Mouse (Mus musculus): Measurements from ENCODE around the gene 1700001C19Rik. TPM values are rescaled to one million over a fixed set of nuclear protein-coding genes. Genes with fewer than 3 reads are reported as not detected.

The 1700001C19Rik gene
- total and polyA plus RNA-seq, 2 experiments: 11.7 to 16.2 TPM

- peak; percentile 62 for DNase-seq (ENCODE audit: extremely low read depth, low read depth, low spot score)
- no peaks in the 10 kb centered on the region for H3K36me3 ChIP-seq (ENCODE audit: control insufficient read depth, insufficient read depth, low read length)
- H3K27ac ChIP-seq (replicated peaks; ENCODE audit: insufficient read depth, low read depth, low read length): peak overlapping the region; percentile 82
- no peaks in the 10 kb centered on the region for H3K27me3 ChIP-seq (ENCODE audit: control insufficient read depth, insufficient read depth, low read length)
- H3K4me3 ChIP-seq (ENCODE audit: insufficient read depth, low read depth, low read length): no peak overlapping the region
- 0 out of 2 replicates have a peak overlapping the region, but pooled peaks have one; percentile 1 for H3K9ac ChIP-seq (ENCODE audit: low read depth, low read length)
- H3K79me2 ChIP-seq (ENCODE audit: control insufficient read depth, insufficient read depth, low read length): peaks cover 57% of the 10 kb centered on the region
- TF ChIP-seq CTCF (IDR thresholded peaks at IDR 0.05; ENCODE audit: low read depth, low read length) (no peak), POLR2A (IDR thresholded peaks at IDR 0.05; ENCODE audit: extremely low read depth, insufficient read depth, low read length) (no peak)
- 59% methylated on average over 19 of the region's 19 CpGs for WGBS
- peaks cover 44% of the 10 kb centered on the region for H3K4me1 ChIP-seq (ENCODE audit: control insufficient read depth, insufficient read depth, low read length)
These were observed 4.3 kb upstream of the 1700001C19Rik start for GRCm38 (mm10) chr17:47441296-47442051.

- TF ChIP-seq POLR2A (IDR thresholded peaks at IDR 0.05; ENCODE audit: extremely low read depth, insufficient read depth, low read length) (no peak), CTCF (IDR thresholded peaks at IDR 0.05; ENCODE audit: low read depth, low read length) (no peak)
- Histone ChIP-seq H3K36me3 (ENCODE audit: control insufficient read depth, insufficient read depth, low read length) (no peaks in the 10 kb centered on the region), H3K9ac (ENCODE audit: low read depth, low read length) (peak overlapping the region; percentile 11), H3K79me2 (ENCODE audit: control insufficient read depth, insufficient read depth, low read length) (peaks cover 49% of the 10 kb centered on the region), H3K4me3 (ENCODE audit: insufficient read depth, low read depth, low read length) (no peak overlapping the region), H3K27me3 (ENCODE audit: control insufficient read depth, insufficient read depth, low read length) (no peaks in the 10 kb centered on the region), H3K27ac (replicated peaks; ENCODE audit: insufficient read depth, low read depth, low read length) (peak overlapping the region; percentile 82), H3K4me1 (ENCODE audit: control insufficient read depth, insufficient read depth, low read length) (peaks cover 43% of the 10 kb centered on the region)
- DNase-seq (ENCODE audit: extremely low read depth, low read depth, low spot score): no peak
- WGBS: 45% methylated on average over 9 of the region's 9 CpGs
These were observed 3.2 kb upstream of the 1700001C19Rik start for GRCm38 (mm10) chr17:47440359-47440890.

GRCm38 (mm10) chr17:47439396-47440028, 2.3 kb upstream of the 1700001C19Rik start:
- Histone ChIP-seq H3K27me3 (ENCODE audit: control insufficient read depth, insufficient read depth, low read length) (no peaks in the 10 kb centered on the region), H3K79me2 (ENCODE audit: control insufficient read depth, insufficient read depth, low read length) (peaks cover 44% of the 10 kb centered on the region), H3K27ac (replicated peaks; ENCODE audit: insufficient read depth, low read depth, low read length) (peak overlapping the region; percentile 98), H3K36me3 (ENCODE audit: control insufficient read depth, insufficient read depth, low read length) (no peaks in the 10 kb centered on the region), H3K4me3 (ENCODE audit: insufficient read depth, low read depth, low read length) (no peak overlapping the region), H3K4me1 (ENCODE audit: control insufficient read depth, insufficient read depth, low read length) (peaks cover 37% of the 10 kb centered on the region), H3K9ac (ENCODE audit: low read depth, low read length) (peak overlapping the region; percentile 32; the same call in 1 of the 2 replicates)
- DNase-seq (ENCODE audit: extremely low read depth, low read depth, low spot score): peak; percentile 97
- WGBS: 8% methylated on average over 9 of the region's 9 CpGs
- TF ChIP-seq POLR2A (IDR thresholded peaks at IDR 0.05; ENCODE audit: extremely low read depth, insufficient read depth, low read length) (peak; percentile 26; the same call in 1 of the 2 replicates), CTCF (IDR thresholded peaks at IDR 0.05; ENCODE audit: low read depth, low read length) (no peak)

- peaks cover 29% of the 10 kb centered on the region for H3K4me1 ChIP-seq (ENCODE audit: control insufficient read depth, insufficient read depth, low read length)
- no peaks in the 10 kb centered on the region for H3K36me3 ChIP-seq (ENCODE audit: control insufficient read depth, insufficient read depth, low read length)
- H3K9ac ChIP-seq (ENCODE audit: low read depth, low read length): peak overlapping the region; percentile 87
- H3K79me2 ChIP-seq (ENCODE audit: control insufficient read depth, insufficient read depth, low read length): peaks cover 37% of the 10 kb centered on the region
- H3K27me3 ChIP-seq (ENCODE audit: control insufficient read depth, insufficient read depth, low read length): no peaks in the 10 kb centered on the region
- peak; percentile 66 for DNase-seq (ENCODE audit: extremely low read depth, low read depth, low spot score)
- WGBS: 39% methylated on average over 6 of the region's 6 CpGs
- H3K4me3 ChIP-seq (ENCODE audit: insufficient read depth, low read depth, low read length): peak overlapping the region; percentile 25
- TF ChIP-seq POLR2A (IDR thresholded peaks at IDR 0.05; ENCODE audit: extremely low read depth, insufficient read depth, low read length) (no peak), CTCF (IDR thresholded peaks at IDR 0.05; ENCODE audit: low read depth, low read length) (no peak)
- peak overlapping the region; percentile 98 for H3K27ac ChIP-seq (replicated peaks; ENCODE audit: insufficient read depth, low read depth, low read length)
These were observed 1.4 kb upstream of the 1700001C19Rik start for GRCm38 (mm10) chr17:47438611-47439010.

- under 1% methylated on average over 45 of the region's 45 CpGs for WGBS
- Histone ChIP-seq H3K79me2 (ENCODE audit: control insufficient read depth, insufficient read depth, low read length) (peaks cover 17% of the 10 kb centered on the region), H3K9ac (ENCODE audit: low read depth, low read length) (peak within 1 kb of the TSS; percentile 87), H3K4me3 (ENCODE audit: insufficient read depth, low read depth, low read length) (peak within 1 kb of the TSS; percentile 74), H3K4me1 (ENCODE audit: control insufficient read depth, insufficient read depth, low read length) (peaks cover 19% of the 10 kb centered on the region), H3K27me3 (ENCODE audit: control insufficient read depth, insufficient read depth, low read length) (no peaks in the 10 kb centered on the region), H3K27ac (replicated peaks; ENCODE audit: insufficient read depth, low read depth, low read length) (peak within 1 kb of the TSS; percentile 98), H3K36me3 (ENCODE audit: control insufficient read depth, insufficient read depth, low read length) (no peaks in the 10 kb centered on the region)
- TF ChIP-seq CTCF (IDR thresholded peaks at IDR 0.05; ENCODE audit: low read depth, low read length) (no peak), POLR2A (IDR thresholded peaks at IDR 0.05; ENCODE audit: extremely low read depth, insufficient read depth, low read length) (peak; percentile 60)
- DNase-seq (ENCODE audit: extremely low read depth, low read depth, low spot score): peak; percentile 46
These were observed 845 bp downstream of the 1700001C19Rik start, which contains the start of gene AI661453 for GRCm38 (mm10) chr17:47436156-47436906. Gene AI661453 (plus strand): TSS chr17:47436615.
